Mouse (Mus musculus): ENCODE data around the gene Defb19. TPM values are rescaled to one million over a fixed set of nuclear protein-coding genes. Genes with fewer than 3 reads are reported as not detected.

Defb19 gene
- polyA plus RNA-seq, 1 experiment from 2014 or later, result not detected

DNA sequence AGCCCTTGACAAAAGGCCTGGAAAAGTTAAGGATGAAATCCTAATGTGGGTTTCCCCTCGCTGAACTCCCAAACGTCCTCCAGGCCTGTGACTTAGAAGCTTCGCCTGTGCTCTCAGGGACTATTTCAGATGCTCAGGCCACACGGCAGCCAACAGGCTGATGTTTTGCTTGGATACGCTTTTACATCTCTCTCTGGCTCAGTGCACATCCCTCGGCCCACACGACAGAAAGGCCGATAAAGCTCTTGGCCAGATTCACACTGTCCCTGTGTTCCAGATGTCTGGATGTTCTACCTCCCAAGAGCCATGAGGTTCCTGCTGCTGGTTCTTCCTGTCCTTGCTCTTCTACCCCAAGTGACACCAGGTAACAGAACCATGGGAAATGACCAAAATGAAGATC, 6.6 kb downstream of the Defb19 start:
- H3K27me3 ChIP-seq (ENCODE audit: control insufficient read depth, insufficient read depth, low read length), result no peaks in the 10 kb centered on the region
- H3K4me3 ChIP-seq (ENCODE audit: low read depth, low read length), result no peak overlapping the region
- DNase-seq (ENCODE audit: low spot score) (no peak), ATAC-seq (replicated peaks; ENCODE audit: insufficient number of reproducible peaks, low FRiP score, low TSS enrichment, low read depth) (no peak)
- no peak overlapping the region for H3K27ac ChIP-seq (replicated peaks; ENCODE audit: low read depth, low read length)
- 92% methylated on average over 8 of the region's 8 CpGs for WGBS
- H3K4me1 ChIP-seq (ENCODE audit: control insufficient read depth, insufficient read depth, low read length), result no peaks in the 10 kb centered on the region
- no peaks in the 10 kb centered on the region for H3K9me3 ChIP-seq (replicated peaks; ENCODE audit: control insufficient read depth, low read length)
- H3K36me3 ChIP-seq (replicated peaks; ENCODE audit: control insufficient read depth, insufficient read depth, low read depth, low read length), result no peaks in the 10 kb centered on the region
- H3K9ac ChIP-seq (replicated peaks; ENCODE audit: low read length), result no peak overlapping the region
- H3K4me2 ChIP-seq (ENCODE audit: low read depth, low read length), result no peak overlapping the region

DNA sequence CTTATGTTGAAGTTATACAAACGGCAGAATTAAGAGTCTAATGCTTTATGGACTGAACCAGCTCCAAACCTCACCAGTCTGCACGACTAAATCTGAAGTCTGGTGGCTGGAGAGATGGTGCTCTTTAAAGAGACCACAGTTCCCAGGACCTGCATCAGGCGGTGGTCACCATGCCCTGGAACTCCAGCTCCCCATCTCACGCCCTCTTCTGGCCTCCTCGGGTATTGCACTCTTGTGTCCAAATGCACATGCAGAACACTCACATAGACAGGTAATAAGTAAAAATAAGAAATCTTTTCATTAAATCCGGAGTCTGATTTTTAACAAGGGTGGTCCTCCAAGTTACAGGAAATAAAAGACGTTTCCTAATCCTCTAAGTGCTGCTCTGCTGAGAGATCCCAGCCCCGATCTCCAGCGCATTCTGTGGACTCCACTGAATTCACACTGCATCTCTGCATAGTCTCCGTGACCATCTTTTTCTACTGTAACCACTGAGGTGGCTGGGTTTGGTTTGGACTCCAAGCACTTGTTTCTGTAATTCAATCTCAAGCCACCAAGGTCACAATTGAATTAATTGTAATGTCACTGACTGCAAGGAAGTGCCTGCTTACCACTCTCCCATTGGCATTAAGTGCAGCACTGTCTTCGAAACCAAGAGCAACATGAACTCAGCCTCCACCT, 7.9 kb downstream of the Defb19 start, which contains the start of gene Defb21:
Defb21 (plus strand) TSS at position 631 of the 681 bp plus-strand sequence.
- ATAC-seq (replicated peaks; ENCODE audit: insufficient number of reproducible peaks, low FRiP score, low TSS enrichment, low read depth), result no peak
- Histone ChIP-seq H3K27ac (replicated peaks; ENCODE audit: low read depth, low read length) (no peak within 1 kb of the TSS), H3K27me3 (ENCODE audit: control insufficient read depth, insufficient read depth, low read length) (no peaks in the 10 kb centered on the region), H3K9ac (replicated peaks; ENCODE audit: low read length) (no peak within 1 kb of the TSS), H3K36me3 (replicated peaks; ENCODE audit: control insufficient read depth, insufficient read depth, low read depth, low read length) (no peaks in the 10 kb centered on the region), H3K4me2 (ENCODE audit: low read depth, low read length) (no peak within 1 kb of the TSS), H3K4me1 (ENCODE audit: control insufficient read depth, insufficient read depth, low read length) (no peaks in the 10 kb centered on the region), H3K4me3 (ENCODE audit: low read depth, low read length) (no peak within 1 kb of the TSS), H3K9me3 (replicated peaks; ENCODE audit: control insufficient read depth, low read length) (no peaks in the 10 kb centered on the region)
- DNase-seq (ENCODE audit: low spot score), result no peak
- 59% methylated on average over 11 of the region's 11 CpGs for WGBS

DNA sequence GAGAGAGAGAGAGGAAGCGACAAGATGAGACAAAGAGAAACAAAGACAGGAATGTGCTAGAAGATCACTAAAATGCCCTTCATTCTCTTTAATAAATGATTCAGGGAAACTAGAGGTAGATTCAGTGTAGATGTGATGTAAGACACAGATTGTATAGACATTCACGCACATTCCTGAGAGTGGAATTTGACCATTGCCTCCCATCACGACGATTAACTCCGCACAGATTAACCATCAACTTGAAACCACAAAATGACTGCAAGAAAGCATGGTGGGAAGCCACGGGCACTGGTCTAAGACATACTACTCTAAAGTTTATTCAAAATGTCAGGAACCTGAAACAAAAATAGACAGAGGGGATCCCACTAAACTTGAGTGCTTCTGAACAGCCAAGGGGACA, 9.8 kb downstream of the Defb19 start:
- no peak overlapping the region for H3K4me3 ChIP-seq (ENCODE audit: low read depth, low read length)
- DNase-seq (ENCODE audit: low spot score), result no peak
- no peaks in the 10 kb centered on the region for H3K27me3 ChIP-seq (ENCODE audit: control insufficient read depth, insufficient read depth, low read length)
- H3K9me3 ChIP-seq (replicated peaks; ENCODE audit: control insufficient read depth, low read length), result no peaks in the 10 kb centered on the region
- 78% methylated on average over 6 of the region's 6 CpGs for WGBS
- no peak overlapping the region for H3K9ac ChIP-seq (replicated peaks; ENCODE audit: low read length)
- no peak for ATAC-seq (replicated peaks; ENCODE audit: insufficient number of reproducible peaks, low FRiP score, low TSS enrichment, low read depth)
- H3K4me2 ChIP-seq (ENCODE audit: low read depth, low read length), result no peak overlapping the region
- H3K27ac ChIP-seq (replicated peaks; ENCODE audit: low read depth, low read length), result no peak overlapping the region
- H3K36me3 ChIP-seq (replicated peaks; ENCODE audit: control insufficient read depth, insufficient read depth, low read depth, low read length), result no peaks in the 10 kb centered on the region
- no peaks in the 10 kb centered on the region for H3K4me1 ChIP-seq (ENCODE audit: control insufficient read depth, insufficient read depth, low read length)

DNA sequence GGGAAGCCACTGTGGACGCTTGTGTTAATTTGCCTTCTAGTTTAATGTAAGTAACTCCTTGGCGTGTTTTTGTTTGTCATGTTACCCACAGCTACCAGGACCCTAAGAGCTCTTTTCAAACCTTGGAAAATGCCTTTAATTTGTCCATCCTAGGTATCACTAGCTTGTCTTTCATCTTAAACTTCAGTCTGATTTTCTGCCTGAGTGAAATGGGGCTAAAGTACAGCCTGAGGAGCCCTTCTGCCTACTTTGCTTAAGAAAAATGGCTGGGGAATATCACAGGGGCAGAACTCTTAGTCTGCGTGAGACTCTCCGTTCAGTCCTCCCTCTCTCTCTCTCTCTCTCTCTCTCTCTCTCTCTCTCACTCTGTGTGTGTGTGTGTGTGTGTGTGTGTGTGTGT, 10.2 kb downstream of the Defb19 start:
- DNase-seq (ENCODE audit: low spot score) (no peak), ATAC-seq (replicated peaks; ENCODE audit: insufficient number of reproducible peaks, low FRiP score, low TSS enrichment, low read depth) (no peak)
- H3K4me1 ChIP-seq (ENCODE audit: control insufficient read depth, insufficient read depth, low read length), result no peaks in the 10 kb centered on the region
- H3K4me2 ChIP-seq (ENCODE audit: low read depth, low read length), result no peak overlapping the region
- H3K36me3 ChIP-seq (replicated peaks; ENCODE audit: control insufficient read depth, insufficient read depth, low read depth, low read length), result no peaks in the 10 kb centered on the region
- WGBS, result 85% methylated on average over 4 of the region's 4 CpGs
- H3K4me3 ChIP-seq (ENCODE audit: low read depth, low read length), result no peak overlapping the region
- no peaks in the 10 kb centered on the region for H3K27me3 ChIP-seq (ENCODE audit: control insufficient read depth, insufficient read depth, low read length)
- H3K9ac ChIP-seq (replicated peaks; ENCODE audit: low read length), result no peak overlapping the region
- H3K9me3 ChIP-seq (replicated peaks; ENCODE audit: control insufficient read depth, low read length), result no peaks in the 10 kb centered on the region
- H3K27ac ChIP-seq (replicated peaks; ENCODE audit: low read depth, low read length), result no peak overlapping the region

DNA sequence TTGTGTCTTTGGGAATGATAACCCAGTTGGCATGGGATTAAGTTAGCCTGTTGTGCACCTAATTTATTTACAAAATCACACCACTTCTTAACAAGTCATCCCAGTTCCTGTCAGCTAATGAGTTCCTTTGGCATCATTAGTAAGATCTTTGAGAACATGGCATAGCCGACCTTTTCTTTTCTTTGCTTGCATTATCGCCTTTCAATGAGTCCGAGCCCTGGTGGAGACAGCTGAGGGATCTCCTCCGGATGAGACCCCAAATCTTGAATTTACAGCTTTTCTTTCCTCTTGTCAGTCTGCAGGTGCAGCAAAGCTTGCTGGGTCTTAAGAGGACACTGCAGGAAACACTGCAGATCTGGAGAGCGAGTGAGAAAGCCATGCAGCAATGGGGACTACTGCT, 11.1 kb downstream of the Defb19 start, which contains the start of gene Gm17416:
Gm17416 (plus strand) TSS at position 301 of the 400 bp plus-strand sequence.
- Histone ChIP-seq H3K36me3 (replicated peaks; ENCODE audit: control insufficient read depth, insufficient read depth, low read depth, low read length) (no peaks in the 10 kb centered on the region), H3K4me2 (ENCODE audit: low read depth, low read length) (no peak within 1 kb of the TSS), H3K27me3 (ENCODE audit: control insufficient read depth, insufficient read depth, low read length) (no peaks in the 10 kb centered on the region), H3K9ac (replicated peaks; ENCODE audit: low read length) (no peak within 1 kb of the TSS), H3K9me3 (replicated peaks; ENCODE audit: control insufficient read depth, low read length) (no peaks in the 10 kb centered on the region), H3K4me1 (ENCODE audit: control insufficient read depth, insufficient read depth, low read length) (no peaks in the 10 kb centered on the region), H3K4me3 (ENCODE audit: low read depth, low read length) (no peak within 1 kb of the TSS), H3K27ac (replicated peaks; ENCODE audit: low read depth, low read length) (no peak within 1 kb of the TSS)
- 89% methylated on average over 5 of the region's 5 CpGs for WGBS
- DNase-seq (ENCODE audit: low spot score), result no peak
- ATAC-seq (replicated peaks; ENCODE audit: insufficient number of reproducible peaks, low FRiP score, low TSS enrichment, low read depth), result no peak

DNA sequence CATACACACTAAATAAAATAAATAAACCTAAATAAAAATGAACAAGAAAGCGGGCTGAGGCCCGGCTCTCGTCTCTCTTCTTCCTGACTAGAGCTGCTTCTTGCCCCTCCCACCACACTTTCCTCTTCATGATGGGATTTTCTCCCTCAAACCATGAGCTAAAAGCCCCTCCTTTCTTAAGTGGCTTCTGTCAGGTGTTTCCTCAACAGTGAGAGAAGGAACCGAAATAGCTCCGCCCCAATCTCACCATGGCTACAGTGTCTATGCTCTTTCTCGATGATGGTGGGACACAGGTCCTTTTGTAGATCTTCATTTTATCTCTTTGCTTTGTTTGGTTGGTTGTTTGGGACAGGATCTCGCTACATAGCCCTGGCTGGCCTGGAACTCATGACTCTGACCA, 23.5 kb downstream of the Defb19 start:
- Histone ChIP-seq H3K27me3 (ENCODE audit: control insufficient read depth, insufficient read depth, low read length) (no peaks in the 10 kb centered on the region), H3K36me3 (replicated peaks; ENCODE audit: control insufficient read depth, insufficient read depth, low read depth, low read length) (no peaks in the 10 kb centered on the region), H3K4me3 (ENCODE audit: low read depth, low read length) (no peak overlapping the region), H3K9me3 (replicated peaks; ENCODE audit: control insufficient read depth, low read length) (no peaks in the 10 kb centered on the region), H3K4me1 (ENCODE audit: control insufficient read depth, insufficient read depth, low read length) (no peaks in the 10 kb centered on the region), H3K4me2 (ENCODE audit: low read depth, low read length) (no peak overlapping the region), H3K27ac (replicated peaks; ENCODE audit: low read depth, low read length) (no peak overlapping the region), H3K9ac (replicated peaks; ENCODE audit: low read length) (no peak overlapping the region)
- no peak for ATAC-seq (replicated peaks; ENCODE audit: insufficient number of reproducible peaks, low FRiP score, low TSS enrichment, low read depth)
- no peak for DNase-seq (ENCODE audit: low spot score)
- 86% methylated on average over 7 of the region's 7 CpGs for WGBS

DNA sequence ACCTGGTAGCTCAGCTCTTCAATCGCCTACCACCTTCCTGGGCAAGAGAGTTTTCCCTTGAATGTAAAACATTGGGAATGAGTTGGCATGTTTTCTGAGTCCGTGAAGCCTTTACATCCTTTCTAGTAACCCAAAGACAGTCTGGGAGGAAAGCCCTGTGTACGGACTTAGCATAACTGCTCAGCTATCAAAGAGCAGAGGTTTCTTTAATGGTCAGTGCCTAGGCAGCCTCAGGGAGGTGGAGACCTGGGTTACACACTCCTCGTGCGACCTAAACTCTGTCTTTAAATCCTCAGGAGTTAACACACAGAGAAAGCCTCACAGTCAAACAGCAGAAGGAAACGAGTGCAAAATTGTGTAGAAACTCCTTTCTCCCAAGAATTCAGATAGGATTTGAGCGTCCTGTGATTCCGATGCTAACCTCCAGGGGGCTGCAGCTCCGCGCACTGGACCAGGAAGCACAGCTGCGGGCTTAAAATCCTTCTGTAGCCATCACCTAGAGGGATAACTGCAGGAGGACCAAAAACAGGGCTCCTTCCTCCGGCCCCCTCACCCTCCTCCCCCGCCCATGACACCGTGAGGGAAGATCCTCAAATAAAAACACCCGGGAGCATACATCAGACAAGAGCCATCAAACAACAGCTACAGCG, 26.2 kb downstream of the Defb19 start:
- H3K4me2 ChIP-seq (ENCODE audit: low read depth, low read length), result peak overlapping the region; percentile 21; the same call in 1 of the 2 replicates
- H3K9me3 ChIP-seq (replicated peaks; ENCODE audit: control insufficient read depth, low read length), result no peaks in the 10 kb centered on the region
- DNase-seq (ENCODE audit: low spot score) (peak; percentile 88), ATAC-seq (replicated peaks; ENCODE audit: insufficient number of reproducible peaks, low FRiP score, low TSS enrichment, low read depth) (no peak)
- WGBS, result 11% methylated on average over 16 of the region's 16 CpGs
- H3K4me3 ChIP-seq (ENCODE audit: low read depth, low read length), result no peak overlapping the region
- H3K9ac ChIP-seq (replicated peaks; ENCODE audit: low read length), result no peak overlapping the region
- H3K4me1 ChIP-seq (ENCODE audit: control insufficient read depth, insufficient read depth, low read length), result no peaks in the 10 kb centered on the region
- no peak overlapping the region for H3K27ac ChIP-seq (replicated peaks; ENCODE audit: low read depth, low read length)
- H3K27me3 ChIP-seq (ENCODE audit: control insufficient read depth, insufficient read depth, low read length), result no peaks in the 10 kb centered on the region
- no peaks in the 10 kb centered on the region for H3K36me3 ChIP-seq (replicated peaks; ENCODE audit: control insufficient read depth, insufficient read depth, low read depth, low read length)

DNA sequence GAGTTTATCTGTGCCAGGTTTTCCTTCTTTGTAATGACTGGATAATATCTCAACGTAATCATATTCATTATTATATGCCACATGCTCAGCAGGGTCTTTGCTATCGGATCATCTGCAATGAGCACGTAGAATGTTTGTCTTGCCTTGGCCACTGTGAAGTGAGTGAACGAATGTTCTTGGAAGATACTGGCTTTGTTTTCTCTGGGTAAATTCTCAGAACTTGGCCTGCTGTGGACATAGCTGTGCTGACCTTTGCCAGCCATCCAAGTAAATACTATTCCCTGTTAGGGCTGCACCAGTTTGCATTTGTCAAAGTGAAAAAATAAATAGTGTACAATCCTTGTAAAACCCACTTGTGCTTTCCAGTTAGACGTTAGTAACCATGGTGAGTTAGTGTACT, 32.0 kb downstream of the Defb19 start:
- ATAC-seq (replicated peaks; ENCODE audit: insufficient number of reproducible peaks, low FRiP score, low TSS enrichment, low read depth) (no peak), DNase-seq (ENCODE audit: low spot score) (no peak)
- Histone ChIP-seq H3K9ac (replicated peaks; ENCODE audit: low read length) (no peak overlapping the region), H3K36me3 (replicated peaks; ENCODE audit: control insufficient read depth, insufficient read depth, low read depth, low read length) (no peaks in the 10 kb centered on the region), H3K4me3 (ENCODE audit: low read depth, low read length) (no peak overlapping the region), H3K27me3 (ENCODE audit: control insufficient read depth, insufficient read depth, low read length) (no peaks in the 10 kb centered on the region), H3K27ac (replicated peaks; ENCODE audit: low read depth, low read length) (no peak overlapping the region), H3K9me3 (replicated peaks; ENCODE audit: control insufficient read depth, low read length) (no peaks in the 10 kb centered on the region), H3K4me1 (ENCODE audit: control insufficient read depth, insufficient read depth, low read length) (no peaks in the 10 kb centered on the region), H3K4me2 (ENCODE audit: low read depth, low read length) (no peak overlapping the region)
- 83% methylated on average over 5 of the region's 5 CpGs for WGBS
